Mouse (Mus musculus) left cerebral cortex, adult 11 months (tissue): ENCODE measurements at regions not wholly inside any gene's neighbourhood (a gene's known extent, or its start where the extent isn't known, plus 50 kb on each side); places are given as distances from the start of the nearest gene placed in this dataset.

Source experiments
- DNase-seq: peaks from one replicate; pipeline ENCODE4 v3.0.0; 2022; ENCODE audit warnings: low spot score

DNA sequence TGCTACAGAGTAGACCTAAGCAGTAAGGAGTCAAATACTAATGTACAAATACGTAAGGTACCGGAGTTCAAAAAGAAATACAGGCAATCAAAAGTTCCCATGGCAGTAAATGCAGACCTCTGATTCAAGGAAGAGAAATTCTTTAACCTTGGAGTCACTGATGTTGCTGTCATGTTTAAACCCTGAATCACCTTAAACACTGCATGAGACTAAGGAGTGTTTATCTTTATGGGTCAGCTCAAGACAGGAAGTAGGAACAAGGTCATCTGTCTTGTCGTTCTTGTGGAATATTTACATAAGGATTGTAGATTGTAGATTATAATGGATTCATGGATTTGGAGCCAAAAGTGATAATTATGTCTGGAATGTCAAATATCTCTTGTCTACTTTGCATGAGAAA is 1708.7 kb upstream of the Slc10a2 start:
- no peak for DNase-seq

DNA sequence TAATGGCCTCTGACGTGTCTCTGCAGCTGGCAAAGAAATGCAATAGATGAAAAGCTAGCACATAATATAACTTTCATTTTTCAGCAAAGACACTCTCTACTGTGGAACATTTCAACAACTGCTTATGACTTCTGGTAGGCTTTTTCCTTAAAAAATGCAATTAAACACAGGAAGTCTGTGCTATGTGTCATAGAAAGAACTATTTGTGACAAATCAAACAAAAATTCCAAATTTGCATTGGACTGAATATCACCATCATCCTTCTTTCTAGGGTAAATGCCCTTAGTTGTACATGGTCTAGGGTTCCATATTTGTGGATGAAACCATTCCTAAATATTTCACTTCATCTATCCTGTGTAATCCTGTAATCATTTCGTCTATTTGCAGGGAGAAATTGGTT is 1702.0 kb upstream of the Slc10a2 start:
- DNase-seq = no peak

DNA sequence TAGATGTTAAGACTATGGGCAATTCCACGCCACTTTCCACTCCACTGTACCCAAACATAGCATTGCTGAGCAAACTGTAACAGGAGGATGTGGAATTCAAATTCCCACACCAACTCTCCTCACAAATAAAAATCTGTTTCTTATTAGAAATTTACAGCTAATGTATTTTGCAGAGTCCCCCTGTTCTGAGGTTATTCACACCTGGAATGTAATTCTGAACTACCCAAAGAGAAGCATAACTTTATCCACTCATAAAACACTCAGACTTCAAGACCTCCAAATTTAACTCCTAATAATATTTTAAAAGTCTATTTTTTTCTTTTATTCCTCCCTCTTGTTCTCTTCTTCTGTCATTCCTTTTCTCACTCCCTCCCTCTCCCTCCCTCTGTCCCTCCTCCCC is 1698.0 kb upstream of the Slc10a2 start:
- DNase-seq = no peak

DNA sequence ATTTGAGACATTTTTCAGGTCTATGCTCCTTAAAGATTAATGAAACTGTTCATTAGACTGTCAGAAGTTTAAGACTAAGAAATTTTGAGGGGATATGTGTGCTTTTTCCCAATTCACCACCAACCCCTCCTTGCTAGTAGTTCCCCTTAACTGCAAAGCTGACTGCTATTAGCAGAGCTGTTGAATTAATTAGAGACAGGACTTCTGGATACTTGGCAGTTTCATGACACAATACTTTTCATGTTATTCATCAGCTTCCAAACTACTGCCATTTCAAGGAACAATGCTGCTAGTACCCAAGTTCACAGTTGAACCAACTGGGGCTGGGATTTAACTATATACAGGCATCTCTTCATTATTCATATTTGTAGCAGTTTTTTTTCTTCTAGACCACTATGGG is 1695.9 kb upstream of the Slc10a2 start:
- no peak for DNase-seq

DNA sequence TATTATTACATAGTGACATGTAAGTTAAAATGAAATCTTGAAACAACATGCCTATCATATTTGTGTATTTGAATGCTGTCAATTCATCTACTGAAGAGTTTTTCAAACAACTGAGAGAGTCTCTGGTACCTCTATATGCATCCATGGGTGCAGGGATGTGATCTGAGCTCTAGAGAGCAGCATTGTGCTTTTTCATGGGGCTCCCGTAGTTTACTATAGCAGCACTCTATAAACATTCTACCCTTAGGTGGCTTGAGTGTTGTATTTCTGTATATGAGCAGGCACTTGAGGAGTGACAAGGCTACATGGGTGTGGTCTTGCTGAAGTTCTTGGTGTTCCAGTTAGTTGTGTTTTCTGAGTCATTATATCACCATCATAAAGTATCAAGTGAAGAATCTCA is 1683.9 kb upstream of the Slc10a2 start:
- no peak for DNase-seq

DNA sequence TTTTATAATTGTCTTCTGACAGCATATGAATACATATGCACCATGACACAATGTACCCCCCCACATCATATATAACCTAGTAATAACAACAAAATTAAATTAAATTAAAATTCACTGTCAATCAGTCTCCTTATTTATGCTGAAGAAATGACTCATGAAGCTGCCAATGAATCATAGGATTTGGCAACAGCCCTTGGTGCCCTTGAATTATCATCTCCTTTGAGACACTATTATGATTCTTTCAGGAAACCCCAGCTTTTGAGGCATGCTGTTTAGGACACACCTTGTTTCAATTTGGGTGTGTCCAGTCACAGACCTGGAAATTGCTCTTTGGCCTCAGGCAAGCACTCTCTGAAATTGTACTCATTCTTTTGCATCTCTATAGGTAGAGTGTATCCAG is 1675.8 kb upstream of the Slc10a2 start:
- DNase-seq = no peak

DNA sequence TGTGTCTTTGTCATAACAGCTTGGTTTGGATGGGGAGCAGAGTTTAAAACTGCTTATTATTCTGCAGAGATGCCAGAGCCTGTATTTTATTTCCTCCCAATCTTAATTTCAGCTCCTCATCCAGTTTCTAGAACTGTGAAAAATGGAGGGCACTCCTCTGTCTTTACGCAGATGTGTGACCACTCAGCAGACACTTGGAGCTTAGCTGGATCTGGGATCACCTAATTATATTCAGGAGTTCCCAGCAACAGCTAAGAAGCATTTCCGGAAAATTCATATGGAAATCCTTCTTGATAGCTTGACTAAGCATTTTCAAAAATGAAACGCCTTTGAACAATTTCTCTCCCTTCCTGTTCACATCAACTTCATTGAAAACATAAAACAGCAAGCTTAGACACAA is 1670.0 kb upstream of the Slc10a2 start:
- DNase-seq = no peak

DNA sequence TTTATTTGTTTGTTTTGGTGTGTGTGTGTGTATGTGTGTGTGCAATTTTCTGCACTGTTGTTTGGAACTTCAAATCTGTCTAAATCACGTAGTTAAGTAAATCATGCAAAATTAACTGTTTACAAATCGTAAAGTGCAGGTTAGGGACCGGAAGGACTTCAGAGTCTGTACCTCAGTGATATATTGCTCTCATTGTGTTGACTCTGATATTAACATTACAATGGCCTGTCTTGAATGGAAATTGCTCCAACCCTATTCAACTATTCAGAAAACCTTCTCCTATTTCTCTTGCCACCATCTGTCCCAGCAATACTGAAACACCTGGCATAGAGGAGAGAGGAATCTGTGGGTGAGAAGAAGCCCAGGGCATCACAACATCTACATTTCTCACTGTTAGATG is 1624.4 kb upstream of the Slc10a2 start:
- DNase-seq = no peak

DNA sequence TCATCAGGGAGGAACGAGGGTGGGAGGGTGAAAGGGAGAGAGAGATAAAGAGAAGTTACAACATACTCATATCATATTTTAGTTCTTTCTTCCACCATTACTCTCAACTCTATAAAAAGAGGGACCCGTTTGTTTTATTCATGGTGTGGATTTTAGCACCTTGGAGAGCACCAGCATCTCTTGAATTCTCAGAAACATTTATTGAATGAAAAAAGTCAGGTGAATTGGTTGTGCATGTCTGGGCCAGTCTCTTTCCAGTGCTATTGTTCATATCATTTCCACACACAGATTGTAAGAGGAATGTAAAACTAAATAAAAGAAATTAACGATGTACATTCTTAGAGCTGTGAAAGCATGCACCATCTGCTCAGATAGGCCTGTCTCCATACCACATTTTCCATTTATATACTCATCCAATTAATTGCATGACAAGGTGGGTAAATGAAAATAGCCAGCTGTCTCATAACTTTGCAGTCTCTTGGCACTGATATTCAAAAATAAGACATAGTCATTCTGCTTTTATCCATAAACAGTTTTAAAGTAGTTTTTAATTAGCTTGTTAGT is 1603.8 kb upstream of the Slc10a2 start:
- peak; percentile 2 for DNase-seq

DNA sequence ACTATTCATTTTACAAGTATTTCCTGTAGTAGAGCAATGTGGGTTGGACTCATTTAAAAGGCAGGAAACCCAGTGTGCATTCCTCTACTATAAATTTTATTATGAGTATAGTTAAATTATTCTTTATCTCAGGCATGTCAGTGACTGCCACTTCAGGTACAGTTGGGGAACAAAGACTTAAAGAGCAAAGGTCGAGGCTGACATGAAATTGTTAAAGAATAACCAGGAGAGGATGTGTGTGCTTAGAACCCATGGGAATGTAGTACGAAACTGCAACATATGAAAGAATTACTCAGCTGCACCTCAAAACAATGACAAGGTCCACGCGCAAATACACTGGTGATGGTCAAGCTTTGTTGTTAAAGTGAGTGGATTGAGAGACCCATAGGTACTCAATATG is 1583.4 kb upstream of the Slc10a2 start:
- DNase-seq = no peak

DNA sequence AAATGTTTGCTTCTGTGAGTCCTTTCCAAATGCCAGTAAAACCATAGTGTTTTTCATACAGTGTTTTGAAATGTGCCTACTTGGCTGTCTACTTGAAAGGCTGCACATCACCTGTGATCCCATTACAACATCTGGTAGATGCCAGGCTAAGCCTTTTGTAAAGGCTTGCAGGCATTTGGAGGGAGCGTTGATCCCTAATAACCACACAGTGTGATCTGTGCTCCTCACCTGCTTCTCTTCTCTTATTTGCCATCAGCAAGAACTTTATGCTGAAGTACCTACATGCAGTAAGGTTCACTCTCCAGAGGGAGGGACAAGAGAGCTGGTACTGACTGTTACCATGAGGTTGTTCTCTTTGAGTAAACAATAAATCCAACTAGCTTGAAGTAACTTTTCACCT is 1553.7 kb upstream of the Slc10a2 start:
- no peak for DNase-seq

DNA sequence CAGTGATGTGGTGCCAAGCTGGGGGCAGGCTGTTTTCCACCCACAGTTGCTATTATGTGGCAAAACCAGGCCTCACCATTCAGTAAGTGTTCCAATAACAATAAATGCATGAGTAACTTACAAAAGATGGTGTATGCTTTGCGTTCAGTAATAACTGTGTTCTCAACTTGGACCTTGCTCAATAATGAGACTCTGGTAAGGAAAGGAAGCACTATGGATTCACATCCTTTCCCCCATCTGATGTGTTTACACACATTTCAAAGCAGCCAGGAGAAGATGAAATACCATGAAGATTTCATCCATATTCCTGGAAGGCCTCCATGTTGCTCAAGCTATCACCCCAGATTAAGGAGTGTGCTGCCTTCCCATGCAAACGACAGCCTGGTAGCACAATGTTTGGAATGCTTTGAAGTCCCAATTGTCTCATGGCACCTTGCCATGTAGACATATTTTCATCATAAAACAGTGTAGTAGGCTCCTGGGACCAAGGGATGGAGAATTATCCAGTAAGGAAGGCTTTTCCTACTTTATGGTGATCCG is 1552.4 kb upstream of the Slc10a2 start:
- no peak for DNase-seq

DNA sequence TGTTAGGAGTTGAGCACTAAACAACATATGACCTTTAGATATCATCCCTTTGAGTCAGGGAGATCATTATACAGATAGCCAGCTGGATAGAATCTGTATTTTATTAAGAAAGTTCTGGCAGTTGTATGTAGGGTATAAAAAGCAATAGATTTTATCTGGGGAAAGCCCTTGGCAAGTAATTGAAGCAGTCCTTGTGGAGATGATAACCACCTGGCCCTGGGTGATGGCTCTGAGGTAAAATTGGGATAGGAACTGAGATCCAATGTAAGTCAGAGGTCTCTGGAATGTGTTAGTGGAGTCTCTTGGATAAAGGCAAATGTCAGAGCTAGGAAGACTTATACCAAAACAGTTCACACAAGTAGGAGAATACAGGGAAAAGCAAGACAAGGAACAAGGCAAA is 1547.0 kb upstream of the Slc10a2 start:
- DNase-seq = no peak

DNA sequence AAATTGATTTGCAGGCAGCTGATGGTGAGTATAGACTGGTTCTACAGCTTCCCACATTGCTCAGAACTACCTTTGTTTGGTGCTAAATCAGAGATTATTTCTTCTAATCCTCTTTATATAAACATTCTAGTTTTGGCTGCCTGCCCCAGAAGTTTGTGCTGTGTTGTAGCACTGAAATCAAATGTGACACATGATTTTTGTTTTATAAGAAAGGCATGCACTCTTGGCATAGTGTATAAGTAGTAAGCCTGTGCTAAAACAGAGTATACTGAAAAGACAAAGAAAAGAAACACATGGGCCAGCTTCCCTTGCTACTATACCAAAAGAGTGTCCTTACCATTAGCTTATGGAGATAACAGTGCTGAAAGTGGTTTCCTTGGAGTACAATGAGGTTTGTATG is 1542.9 kb upstream of the Slc10a2 start:
- no peak for DNase-seq

DNA sequence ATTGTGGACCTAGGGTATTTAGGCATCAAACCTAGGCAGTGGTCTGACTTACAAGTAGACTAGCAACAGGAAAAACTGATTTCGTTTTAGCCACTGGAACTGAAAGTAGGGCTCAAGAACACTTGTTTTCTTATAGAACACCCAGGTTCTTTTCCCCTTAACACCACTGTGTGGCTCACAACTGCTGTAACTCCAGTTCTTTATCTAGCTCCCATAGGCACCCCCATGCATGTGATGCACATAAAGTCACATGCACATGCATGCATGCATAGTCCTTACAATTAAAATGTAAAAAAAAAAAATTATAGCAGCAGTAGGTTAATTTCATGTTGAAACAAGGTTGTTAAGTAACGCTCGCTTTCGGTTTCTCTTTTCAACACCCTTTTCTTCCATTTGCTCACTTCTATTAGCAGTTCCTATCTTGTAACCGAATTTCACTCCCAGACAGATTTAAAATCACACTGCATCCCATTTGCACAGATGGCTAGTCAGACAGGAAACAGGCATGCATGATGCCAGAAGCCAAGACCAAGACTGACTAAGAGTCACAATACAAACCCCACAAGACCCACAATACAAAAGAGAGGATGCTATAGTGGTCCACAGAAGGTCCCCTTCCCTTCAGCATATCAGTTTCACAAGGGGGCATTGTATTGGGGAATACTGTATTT is 1540.3 kb upstream of the Slc10a2 start:
- no peak for DNase-seq

DNA sequence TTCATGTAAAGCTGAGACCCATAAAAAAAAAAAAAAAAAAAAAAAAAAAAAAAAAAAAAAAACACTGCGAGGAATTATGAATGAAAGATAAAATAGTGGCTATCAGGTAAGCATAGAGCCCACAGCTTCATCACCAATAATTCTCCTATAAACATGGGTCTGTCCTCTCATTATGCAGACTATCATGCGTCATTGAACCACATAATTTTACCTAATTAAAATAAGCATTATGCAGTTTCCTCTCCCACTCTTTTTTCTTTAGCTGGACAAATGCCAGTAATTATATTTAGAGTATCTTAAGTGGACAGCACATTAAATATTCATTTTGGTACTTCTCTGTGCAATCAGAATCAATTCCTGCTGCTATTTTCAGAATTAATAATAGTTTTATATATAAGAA is 1539.2 kb upstream of the Slc10a2 start:
- DNase-seq = no peak

DNA sequence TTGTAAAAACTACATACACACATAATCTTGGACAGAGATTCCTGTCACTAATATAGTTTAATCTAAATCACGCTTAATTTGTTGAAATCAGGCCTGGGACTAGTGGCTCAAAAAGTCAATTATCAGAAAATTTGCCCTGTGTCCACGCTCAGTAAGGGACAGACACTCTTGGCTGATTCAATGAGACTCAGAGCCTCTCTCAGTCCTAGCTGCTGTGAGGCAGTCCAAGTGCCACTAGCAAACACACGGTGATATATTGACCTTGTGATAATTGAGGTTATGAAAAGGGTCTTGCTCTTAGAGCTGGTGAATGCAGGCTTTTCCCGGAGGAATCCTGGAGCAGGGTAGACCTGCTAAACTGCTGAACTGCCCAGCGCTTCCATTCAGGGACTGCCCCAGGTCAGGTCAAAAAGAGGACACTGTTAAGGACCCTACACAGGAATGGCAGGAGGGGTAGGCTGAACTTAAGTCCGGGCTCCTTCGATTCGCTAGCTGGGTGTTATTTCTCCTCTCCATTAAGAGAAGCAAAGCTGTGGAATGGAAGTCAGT is 1521.9 kb upstream of the Slc10a2 start:
- no peak for DNase-seq

DNA sequence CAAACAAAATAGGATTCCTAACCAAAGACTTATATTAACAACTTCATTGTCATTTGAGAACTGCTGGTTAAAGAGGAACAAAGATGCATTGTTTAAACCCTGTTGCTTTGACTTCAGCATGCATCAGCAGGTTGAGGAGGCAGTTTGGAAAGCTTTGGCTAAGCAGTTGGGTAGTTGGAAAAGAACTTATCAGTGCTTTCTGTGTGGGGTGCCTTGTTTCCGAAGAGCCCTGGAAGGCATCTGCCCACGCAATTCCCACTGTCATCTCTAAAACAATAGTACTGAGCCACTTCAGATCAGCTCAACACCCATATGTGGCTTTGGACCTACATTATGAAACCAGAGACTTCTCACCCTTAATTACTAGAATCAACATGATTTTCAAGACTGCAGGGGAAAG is 1503.7 kb upstream of the Slc10a2 start:
- DNase-seq = no peak

DNA sequence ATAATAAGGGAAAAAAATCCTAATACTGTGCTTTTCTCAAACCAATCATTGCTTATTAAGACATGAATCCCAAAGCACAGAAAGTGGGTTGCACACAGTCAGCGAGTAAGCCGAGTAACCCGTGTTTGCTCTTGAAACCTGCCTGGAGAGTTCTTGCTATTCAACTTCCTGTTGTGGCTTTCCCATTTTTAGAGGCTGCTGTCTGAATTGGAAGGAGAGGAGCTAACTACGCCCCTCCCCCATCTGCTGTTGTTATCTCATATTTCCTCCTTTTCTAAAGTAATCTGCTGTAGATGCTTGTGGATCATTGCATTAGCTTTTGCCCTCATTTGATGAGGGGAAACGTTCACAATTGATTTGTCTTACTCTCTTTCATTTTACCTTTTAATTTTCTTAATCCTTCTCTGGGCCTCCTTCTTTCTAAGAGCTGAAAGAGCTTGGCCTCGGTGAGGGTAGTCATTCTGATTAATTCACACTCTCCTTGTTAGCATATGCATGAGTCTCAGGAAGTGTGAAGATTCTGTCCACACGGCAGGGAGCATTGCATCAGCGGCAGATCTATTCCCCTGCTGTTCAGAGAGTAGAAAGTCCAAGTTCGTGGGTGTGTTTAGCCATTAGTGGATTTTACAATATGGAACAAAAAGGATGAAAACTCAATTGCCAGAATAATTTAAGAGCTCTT is 1501.8 kb upstream of the Slc10a2 start:
- DNase-seq = peak; percentile 23

DNA sequence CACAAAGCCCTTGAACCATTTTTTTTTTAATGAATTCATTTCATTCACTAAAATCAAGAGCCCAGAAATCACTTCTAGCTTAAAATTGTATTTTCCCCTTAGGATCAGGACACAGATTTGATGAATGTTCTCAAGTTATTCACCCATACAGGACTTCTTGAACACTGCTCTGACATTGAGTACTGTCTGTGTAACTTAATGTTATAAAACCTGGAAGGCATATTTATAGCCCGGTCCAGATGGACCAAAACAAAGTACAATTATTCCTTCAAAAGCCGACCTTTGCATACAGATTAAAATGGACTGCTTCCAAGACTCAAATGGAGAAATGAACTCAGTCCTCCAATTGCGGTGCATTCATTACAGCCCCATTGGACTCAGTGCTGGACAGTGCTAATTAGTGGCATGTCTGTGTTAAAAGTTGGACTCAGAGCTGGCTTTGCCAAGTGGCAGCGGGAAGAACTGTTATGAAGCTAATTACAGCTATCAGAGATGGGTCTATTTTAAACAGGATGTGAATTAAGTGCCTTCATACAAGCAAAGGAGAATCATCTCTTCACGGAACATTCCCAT is 1499.2 kb upstream of the Slc10a2 start:
- peak; percentile 13 for DNase-seq

DNA sequence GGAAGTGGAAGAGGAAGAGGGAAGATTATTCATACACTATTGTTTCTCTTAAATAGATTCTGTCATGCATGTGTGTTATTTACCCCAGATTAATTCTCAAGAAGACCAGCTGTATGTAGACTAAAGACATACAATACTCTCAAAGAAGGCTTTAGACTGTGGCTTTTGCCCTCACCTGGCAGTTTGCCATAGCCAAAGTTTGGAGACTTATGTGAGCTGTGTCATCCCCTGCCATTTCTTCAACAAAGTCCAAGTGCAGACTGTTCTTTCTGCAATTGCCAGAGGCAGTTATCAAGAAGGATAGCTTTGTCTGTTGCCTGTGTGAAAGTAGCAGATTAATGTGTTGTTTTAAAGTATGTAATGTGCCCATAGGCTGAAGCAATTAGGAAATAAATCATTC is 1485.0 kb upstream of the Slc10a2 start:
- no peak for DNase-seq

DNA sequence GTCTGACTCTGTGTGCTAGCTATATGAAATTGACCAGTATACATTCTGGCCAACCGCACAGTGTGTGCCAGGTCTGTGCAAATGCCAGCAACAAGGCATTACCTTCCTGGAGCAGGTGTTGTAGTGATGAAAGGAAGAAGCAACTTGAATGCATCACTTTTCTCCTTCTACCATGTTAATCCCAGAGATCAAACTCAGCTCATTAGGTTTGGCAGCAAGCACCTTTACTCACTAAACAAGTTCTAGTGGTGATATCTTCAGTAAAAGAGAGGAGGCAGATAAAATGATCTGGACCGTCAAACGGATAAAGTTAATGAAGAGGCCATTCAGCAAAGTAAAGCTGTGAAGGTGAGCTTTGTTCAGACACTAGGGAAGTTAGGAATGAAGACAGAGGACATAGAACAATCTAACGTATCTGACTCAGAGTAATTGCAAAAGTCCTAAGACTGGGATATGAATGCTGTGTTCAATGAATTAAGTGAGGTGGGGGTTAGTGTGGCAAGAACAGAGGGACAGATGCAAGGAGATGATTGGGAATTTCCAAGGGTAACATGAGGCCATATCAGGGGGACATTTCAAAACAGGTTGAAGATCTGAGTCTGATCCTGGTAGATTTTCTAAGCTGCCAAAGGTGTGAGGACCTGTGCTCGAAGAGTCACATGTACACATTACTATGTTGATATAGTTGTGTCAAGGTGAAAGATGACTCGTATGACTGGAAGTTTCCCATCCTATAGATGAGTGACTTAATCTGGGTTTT is 1478.4 kb upstream of the Slc10a2 start:
- no peak for DNase-seq
